Mouse (Mus musculus) hindbrain, embryonic 11.5 days (tissue): ENCODE measurements around the gene Zfp775. TPM values are rescaled to one million over a fixed set of nuclear protein-coding genes. Genes with fewer than 3 reads are reported as not detected.

Experiments used
- ATAC-seq: fragments of 200-750 bp; cut with Nextera tagmentation; 2 replicates; pipeline ENCODE4 v1.8.0; 2017; ENCODE audit warnings: mild to moderate bottlenecking, moderate TSS enrichment, moderate library complexity; ENCODE audit not compliant: low FRiP score
- DNase-seq: peaks from one replicate; pipeline ENCODE4 v3.0.0-alpha.2; 2015; ENCODE audit warnings: low spot score
- H3K27ac ChIP-seq: fragments of 300-500 bp; sonication (generic); 2 replicates; pipeline ENCODE4 v1.5.1; 2014; ENCODE audit warnings: mild to moderate bottlenecking, low read depth, low read length
- H3K27me3 ChIP-seq: fragments of 300-500 bp; sonication (generic); 2 replicates; pipeline ENCODE4 v1.6.1; 2014; ENCODE audit warnings: mild to moderate bottlenecking, low read length, moderate library complexity, mixed read lengths; ENCODE audit not compliant: control insufficient read depth, insufficient read depth
- H3K36me3 ChIP-seq: fragments of 300-500 bp; sonication (generic); 2 replicates; pipeline ENCODE4 v1.6.1; 2014; ENCODE audit warnings: mild to moderate bottlenecking, low read length, moderate library complexity, mixed read lengths; ENCODE audit not compliant: control insufficient read depth, insufficient read depth
- H3K4me1 ChIP-seq: fragments of 300-500 bp; sonication (generic); replicated peaks from 2 replicates; pipeline ENCODE4 v1.6.1; 2014; ENCODE audit warnings: low read length, mixed read lengths; ENCODE audit not compliant: control insufficient read depth, insufficient read depth
- H3K4me2 ChIP-seq: fragments of 300-500 bp; sonication (generic); replicated peaks from 2 replicates; pipeline ENCODE4 v1.6.1; 2014; ENCODE audit warnings: mild to moderate bottlenecking, low read depth, low read length
- H3K4me3 ChIP-seq: fragments of 300-500 bp; sonication (generic); 2 replicates; pipeline ENCODE4 v1.5.1; 2014; ENCODE audit warnings: low read depth, low read length
- H3K9ac ChIP-seq: fragments of 300-500 bp; sonication (generic); 2 replicates; pipeline ENCODE4 v1.6.1; 2014; ENCODE audit warnings: low read depth, low read length
- H3K9me3 ChIP-seq: fragments of 300-500 bp; sonication (generic); 2 replicates; pipeline ENCODE4 v1.6.1; 2016; ENCODE audit warnings: low read length; ENCODE audit not compliant: control insufficient read depth
- WGBS: fragments of 180-500 bp; shearing (Covaris S2); extraction: QIAGEN DNeasy Blood & Tissue Kit; methylation state at CpG from one replicate; pipeline ENCODE4 v1.1.7; 2014; 5-methylcytosine and 5-hydroxymethylcytosine counted together
- polyA plus RNA-seq: library from polyadenylated mRNA; unstranded; fragments of >200 nt; fragmentation: Nextera tagmentation; extraction: Ambion mirVana; gene quantifications from 2 replicates; pipeline ENCODE4 v1.2.1, GENCODE M21; 2014

Zfp775 gene
- polyA plus RNA-seq, 1 experiment from 2014 or later = 7.7 TPM

DNA sequence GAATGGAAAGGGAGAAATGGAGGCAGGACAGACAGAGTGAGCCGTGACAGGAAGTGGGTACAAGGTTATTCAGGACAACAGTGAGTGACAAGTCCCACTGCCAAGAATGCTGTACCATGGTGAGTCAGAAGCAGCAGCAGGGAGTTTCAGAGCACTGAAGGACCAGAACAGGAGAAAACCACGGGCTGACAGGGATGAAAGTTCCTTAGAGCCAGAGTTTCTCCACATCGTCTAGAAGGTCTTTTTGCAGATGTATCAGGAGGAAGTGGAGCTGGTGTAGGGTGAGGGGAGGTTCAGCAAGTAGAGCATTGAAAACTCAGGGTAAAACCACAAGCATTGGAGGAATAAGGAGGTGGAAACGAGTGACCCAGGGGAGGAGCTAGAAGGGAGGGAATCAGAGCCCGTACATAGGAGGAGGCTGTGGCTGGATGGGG lies 22.6 kb upstream of the Zfp775 start:
- H3K27me3 ChIP-seq = no peaks in the 10 kb centered on the region
- no peak for DNase-seq
- no peak overlapping the region for H3K27ac ChIP-seq
- 48% methylated on average over 5 of the region's 5 CpGs for WGBS
- H3K4me1 ChIP-seq = no peaks in the 10 kb centered on the region
- no peak overlapping the region for H3K9ac ChIP-seq
- no peak overlapping the region for H3K4me2 ChIP-seq
- no peaks in the 10 kb centered on the region for H3K9me3 ChIP-seq
- ATAC-seq = no peak
- H3K4me3 ChIP-seq = no peak overlapping the region
- no peaks in the 10 kb centered on the region for H3K36me3 ChIP-seq

DNA sequence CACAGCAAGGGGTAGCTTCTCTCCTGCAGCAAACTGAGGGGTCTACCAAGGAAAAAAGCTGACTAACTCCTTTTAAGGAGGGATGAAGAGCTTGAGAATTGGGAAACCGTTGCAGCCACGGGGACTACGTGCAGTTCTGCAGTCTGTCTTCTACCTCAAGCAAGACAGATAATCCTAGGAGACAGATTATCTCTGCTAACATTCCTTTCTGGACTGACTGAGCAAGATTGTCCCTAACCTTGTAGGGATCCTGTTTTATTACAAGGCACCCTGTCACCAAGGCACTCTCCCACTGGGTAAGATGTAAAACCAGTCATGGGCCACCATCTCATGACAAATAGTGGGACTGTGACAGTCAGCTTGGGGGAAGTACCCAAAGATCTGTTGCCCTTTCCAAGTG lies 20.6 kb upstream of the Zfp775 start:
- no peak for ATAC-seq
- Histone ChIP-seq H3K9ac (no peak overlapping the region), H3K4me3 (no peak overlapping the region), H3K27me3 (no peaks in the 10 kb centered on the region), H3K4me2 (no peak overlapping the region), H3K27ac (no peak overlapping the region), H3K36me3 (no peaks in the 10 kb centered on the region), H3K4me1 (no peaks in the 10 kb centered on the region), H3K9me3 (no peaks in the 10 kb centered on the region)
- no peak for DNase-seq
- 35% methylated on average over 3 of the region's 3 CpGs for WGBS

DNA sequence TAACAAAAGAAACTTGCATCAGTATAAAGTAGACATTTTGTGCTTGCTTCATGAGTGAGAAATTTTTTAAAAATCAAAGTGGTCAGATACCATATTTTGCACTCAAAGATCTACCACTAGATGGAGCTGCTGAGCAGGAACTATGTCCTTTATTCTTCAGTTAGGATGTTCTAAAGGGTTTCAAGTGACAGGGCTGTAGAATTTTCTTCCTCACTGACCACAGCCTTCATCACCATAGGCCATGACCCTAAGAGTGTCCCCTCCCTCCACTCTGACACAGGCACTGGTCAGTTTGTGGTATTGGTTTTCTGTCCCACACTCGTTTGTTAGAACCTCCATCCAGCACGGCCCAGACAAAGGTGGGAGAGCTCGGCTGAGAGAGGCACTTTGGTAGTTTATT lies 19.8 kb upstream of the Zfp775 start:
- no peaks in the 10 kb centered on the region for H3K9me3 ChIP-seq

DNA sequence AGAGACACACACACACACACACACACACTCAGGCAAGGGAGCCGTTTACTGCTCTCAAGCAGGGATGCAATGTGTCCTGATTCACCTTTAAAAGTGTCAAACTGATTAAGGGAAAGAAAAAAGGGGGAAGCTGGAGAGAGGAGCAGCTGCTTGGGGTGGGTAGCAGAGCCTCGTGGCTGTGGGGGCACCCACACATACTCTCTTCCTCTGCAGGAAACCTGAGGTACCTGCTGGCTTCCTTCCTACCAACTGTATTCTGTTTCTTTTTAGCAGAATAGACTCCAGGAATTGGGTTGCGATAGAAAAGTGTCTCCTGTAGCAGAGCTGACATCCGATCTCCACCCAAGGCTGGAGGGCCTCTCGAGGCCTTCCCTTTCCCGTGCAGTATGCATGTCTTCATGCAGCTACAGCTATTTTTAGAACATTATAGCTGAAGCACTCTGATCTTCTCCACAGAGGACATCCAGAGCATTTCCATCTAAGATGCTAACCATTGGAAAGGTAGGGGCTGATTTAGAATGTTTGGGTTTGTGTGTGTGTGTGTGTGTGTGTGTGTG lies 12.6 kb upstream of the Zfp775 start, which contains the start of gene Gm45021:
TSS of gene Gm45021 (plus strand) at position 417 of the 557 bp plus-strand sequence.
- Histone ChIP-seq H3K9me3 (no peaks in the 10 kb centered on the region), H3K4me2 (no peak within 1 kb of the TSS), H3K4me1 (0 out of 2 replicates have a peak, but pooled peaks cover 2% of the 10 kb centered on the region), H3K27me3 (no peaks in the 10 kb centered on the region), H3K36me3 (no peaks in the 10 kb centered on the region), H3K4me3 (no peak within 1 kb of the TSS), H3K27ac (no peak within 1 kb of the TSS), H3K9ac (no peak within 1 kb of the TSS)
- no peak for ATAC-seq
- 70% methylated on average over 6 of the region's 6 CpGs for WGBS
- no peak for DNase-seq

More for the DNA sequence above, 19.8 kb upstream of the Zfp775 start:
- no peaks in the 10 kb centered on the region for H3K4me1 ChIP-seq
- DNase-seq (peak; percentile 81), ATAC-seq (no peak)
- 67% methylated on average over 3 of the region's 3 CpGs for WGBS
- no peak overlapping the region for H3K9ac ChIP-seq
- no peak overlapping the region for H3K4me3 ChIP-seq
- H3K4me2 ChIP-seq = no peak overlapping the region
- H3K27ac ChIP-seq = no peak overlapping the region
- no peaks in the 10 kb centered on the region for H3K36me3 ChIP-seq
- no peaks in the 10 kb centered on the region for H3K27me3 ChIP-seq

DNA sequence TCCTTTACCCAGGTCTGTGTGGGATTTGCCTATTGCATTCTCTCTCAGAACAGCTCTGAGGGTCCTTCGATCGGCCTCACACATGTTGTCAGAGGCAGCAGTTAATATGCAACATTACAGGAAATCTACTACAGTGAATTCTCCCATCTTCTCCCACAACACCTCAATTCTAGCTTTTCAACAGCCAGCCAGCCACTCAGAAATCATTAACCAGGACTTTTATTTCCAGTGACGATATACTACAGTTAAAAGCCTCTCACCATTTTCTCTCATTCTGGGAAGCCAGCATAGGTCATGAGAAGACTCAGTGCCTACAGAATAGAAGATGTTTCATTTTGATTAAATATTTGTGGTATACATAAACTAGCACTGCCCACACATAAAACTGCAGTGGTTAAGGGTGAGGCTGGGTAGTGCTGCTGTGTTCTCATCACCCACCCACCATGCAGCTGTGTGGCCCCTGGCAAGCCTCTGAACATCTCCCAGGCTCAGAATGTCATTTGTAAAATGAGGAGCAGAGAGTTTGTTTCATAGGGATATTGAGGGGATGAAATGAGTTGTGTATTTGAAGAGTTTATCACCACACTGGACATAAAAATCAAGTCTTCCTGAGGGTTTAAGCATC lies 10.5 kb upstream of the Zfp775 start:
- Histone ChIP-seq H3K4me3 (no peak overlapping the region), H3K27me3 (no peaks in the 10 kb centered on the region), H3K4me2 (no peak overlapping the region), H3K9ac (no peak overlapping the region), H3K36me3 (peaks cover 3% of the 10 kb centered on the region), H3K9me3 (no peaks in the 10 kb centered on the region), H3K27ac (no peak overlapping the region), H3K4me1 (0 out of 2 replicates have a peak, but pooled peaks cover 5% of the 10 kb centered on the region)
- DNase-seq (no peak), ATAC-seq (no peak)
- WGBS = 76% methylated on average over 3 of the region's 3 CpGs

DNA sequence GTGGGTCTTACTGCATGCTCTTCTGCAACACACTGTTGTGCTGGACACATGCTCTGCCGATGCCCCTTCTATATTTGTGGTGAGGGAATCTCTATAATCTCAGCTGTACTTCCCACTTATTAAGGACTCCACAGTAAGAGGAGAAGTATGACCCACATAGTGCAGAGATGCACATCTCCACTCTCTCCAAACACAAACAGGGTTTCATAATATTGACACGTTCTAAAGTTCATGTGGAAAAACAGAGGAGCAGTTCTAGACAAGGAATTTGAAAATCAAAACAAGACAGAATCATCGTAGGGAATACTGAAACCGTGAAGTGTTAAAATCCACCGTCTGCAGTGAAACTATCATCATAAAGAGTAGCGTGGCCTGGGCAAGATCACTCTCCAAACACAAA lies 10.0 kb upstream of the Zfp775 start:
- Histone ChIP-seq H3K9ac (no peak overlapping the region), H3K4me3 (no peak overlapping the region), H3K4me2 (no peak overlapping the region), H3K9me3 (no peaks in the 10 kb centered on the region), H3K36me3 (peaks cover 8% of the 10 kb centered on the region), H3K27me3 (no peaks in the 10 kb centered on the region), H3K27ac (no peak overlapping the region), H3K4me1 (0 out of 2 replicates have a peak, but pooled peaks cover 5% of the 10 kb centered on the region)
- 91% methylated on average over 6 of the region's 6 CpGs for WGBS
- ATAC-seq (no peak), DNase-seq (no peak)

DNA sequence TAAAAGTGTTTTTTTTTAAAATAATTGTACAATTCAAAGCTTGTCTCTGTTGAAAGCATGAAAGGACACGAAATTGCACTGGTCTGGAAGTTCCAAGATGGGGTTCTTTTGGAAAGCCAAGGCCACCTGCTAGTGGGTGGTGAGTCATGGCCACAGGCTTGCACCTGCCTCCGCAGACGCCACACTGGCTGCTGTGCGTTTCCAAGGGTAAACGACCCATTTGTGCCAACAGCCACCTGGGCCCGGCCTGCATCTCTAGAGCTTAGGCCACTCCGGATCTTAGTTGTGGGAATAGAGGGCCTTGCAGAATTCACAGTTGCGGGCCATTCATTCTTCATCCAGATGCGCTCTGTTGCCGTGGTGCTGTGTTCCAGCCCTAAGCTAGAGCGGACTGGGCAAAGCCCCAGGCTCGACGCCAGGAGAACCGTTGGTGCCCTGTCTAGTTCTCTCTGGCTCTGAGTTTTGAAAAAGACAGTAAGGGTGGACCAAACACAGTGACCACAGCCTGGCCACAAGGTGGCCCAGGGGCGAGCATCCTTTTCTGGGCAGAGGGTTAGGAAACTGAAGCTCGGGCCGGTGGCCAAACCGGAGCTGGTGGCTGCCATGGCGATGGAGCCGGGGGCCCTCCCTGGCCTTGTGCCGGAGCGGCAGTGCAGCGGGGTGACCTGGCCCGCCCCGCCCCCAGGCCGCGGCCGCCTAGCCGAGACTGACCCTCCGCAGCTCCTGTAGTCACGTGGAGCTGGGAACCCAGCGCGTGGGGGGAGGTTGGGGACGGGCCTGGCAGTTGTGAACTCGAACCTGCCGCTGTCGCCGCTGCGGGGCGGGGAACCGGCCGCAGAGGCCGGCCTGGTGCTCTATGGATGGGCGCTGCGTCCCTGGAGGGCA lies 8.5 kb upstream of the Zfp775 start, which contains the start of the genes Repin1 and Gm44965:
TSS of gene Repin1 (plus strand) at position 726 of the 885 bp plus-strand sequence.
TSS of gene Gm44965 (plus strand) at position 784 of the 885 bp plus-strand sequence.
- Histone ChIP-seq H3K4me1 (0 out of 2 replicates have a peak, but pooled peaks cover 5% of the 10 kb centered on the region), H3K9me3 (no peaks in the 10 kb centered on the region), H3K4me3 (peak within 1 kb of the TSS; percentile 86), H3K4me2 (peak within 1 kb of the TSS; percentile 63), H3K9ac (peak within 1 kb of the TSS; percentile 87), H3K27me3 (no peaks in the 10 kb centered on the region), H3K36me3 (peaks cover 18% of the 10 kb centered on the region), H3K27ac (peak within 1 kb of the TSS; percentile 85)
- peak; percentile 92 for DNase-seq
- ATAC-seq = peak; percentile 96
- 8% methylated on average over 37 of the region's 45 CpGs for WGBS

DNA sequence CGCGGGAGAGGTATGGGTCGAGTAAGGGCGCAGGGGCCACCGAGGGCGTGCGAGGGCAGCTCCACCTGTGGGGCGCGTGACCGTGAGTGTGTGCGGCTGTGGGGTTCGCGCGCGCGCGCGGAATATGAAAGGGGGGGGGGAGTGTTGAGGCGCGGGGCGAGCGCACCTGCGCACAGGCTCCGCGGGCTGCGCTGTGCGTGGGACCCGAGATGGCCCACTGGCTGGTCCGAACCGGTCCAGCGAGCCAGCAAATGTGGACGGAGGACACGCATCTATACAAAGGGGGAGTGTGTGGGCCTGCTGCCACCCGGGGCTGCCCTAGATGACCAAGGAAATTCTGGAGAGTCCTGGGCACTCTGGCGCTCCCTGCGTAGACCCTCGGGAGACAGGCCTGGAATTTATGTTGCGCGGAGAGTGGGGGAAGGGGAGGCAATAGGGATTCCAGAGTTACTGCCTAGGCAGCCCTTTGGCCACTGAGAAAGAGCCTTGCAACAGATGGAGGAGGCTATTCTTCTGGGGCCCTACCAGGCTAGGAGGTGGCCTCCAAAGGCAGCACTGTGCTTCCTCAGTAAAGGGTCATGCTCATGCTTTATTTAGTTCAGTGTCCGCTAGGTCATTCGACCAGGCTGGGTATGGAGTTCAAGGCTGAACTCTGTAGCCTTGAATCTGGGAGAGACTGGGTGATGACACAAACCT lies 7.7 kb upstream of the Zfp775 start:
- WGBS = under 1% methylated on average over 40 of the region's 41 CpGs
- peak overlapping the region; percentile 87 for H3K9ac ChIP-seq
- ATAC-seq (peak; percentile 80), DNase-seq (peak; percentile 77)
- peak overlapping the region; percentile 86 for H3K4me3 ChIP-seq
- H3K4me1 ChIP-seq = 0 out of 2 replicates have a peak, but pooled peaks cover 5% of the 10 kb centered on the region
- H3K27me3 ChIP-seq = no peaks in the 10 kb centered on the region
- peak overlapping the region; percentile 63 for H3K4me2 ChIP-seq
- peaks cover 18% of the 10 kb centered on the region for H3K36me3 ChIP-seq
- H3K9me3 ChIP-seq = no peaks in the 10 kb centered on the region
- peak overlapping the region; percentile 85 for H3K27ac ChIP-seq
